Mouse (Mus musculus): ENCODE results near the gene Aif1.

- TF ChIP-seq CTCF (IDR thresholded peaks at IDR 0.05; ENCODE audit: control insufficient read depth, insufficient read depth, insufficient read length) = no peak
- TF ChIP-seq USF1 (IDR thresholded peaks at IDR 0.05; ENCODE audit: low read depth) = no peak
- TF ChIP-seq MYOG (IDR thresholded peaks at IDR 0.05; ENCODE audit: control insufficient read depth, extremely low read depth, insufficient read length) = no peak
- no peak for TF ChIP-seq MYOD1 (IDR thresholded peaks at IDR 0.05; ENCODE audit: control insufficient read depth, insufficient read length, low read depth)
- TF ChIP-seq CEBPB (IDR thresholded peaks at IDR 0.05; ENCODE audit: low read depth) = no peak
- TF ChIP-seq MAX (IDR thresholded peaks at IDR 0.05) = no peak
Measured at GRCm38 (mm10) chr17:35209785-35210535, 34.1 kb upstream of the Aif1 start.

All from C2C12 (cell line).